Mouse (Mus musculus) MEL (cell line): ENCODE results near the gene Jmjd8. TPM values are rescaled to one million over a fixed set of nuclear protein-coding genes. Genes with fewer than 3 reads are reported as not detected.

ENCODE experiments used
- DNase-seq: peaks from one replicate; pipeline ENCODE4 v3.0.0; 2011; ENCODE audit warnings: low read depth, low spot score
- H3K27ac ChIP-seq: 2 replicates; pipeline ENCODE4 v1.5.1; 2012; ENCODE audit warnings: low read depth, mild to moderate bottlenecking, control low read depth, low read length, moderate library complexity; ENCODE audit not compliant: control insufficient read depth
- H3K27me3 ChIP-seq, 2 experiments: fragments of 150-350 bp in 1 of 2; sonication (generic) in 1 of 2; 2 replicates each; pipeline ENCODE4 v1.6.1; 2012; ENCODE audit warnings: low read length in 2 of 2, mild to moderate bottlenecking in 2 of 2, improper control_type of control experiment in 1 of 2, moderate library complexity in 1 of 2; ENCODE audit not compliant: insufficient read depth in 2 of 2, control insufficient read depth in 1 of 2
- H3K36me3 ChIP-seq, 2 experiments: 2 replicates each; pipeline ENCODE4 v1.6.1; 2012 to 2014; ENCODE audit warnings: low read length in 2 of 2, improper control_type of control experiment in 1 of 2, inconsistent platforms in 1 of 2, mild to moderate bottlenecking in 1 of 2; ENCODE audit not compliant: insufficient read depth in 2 of 2, control insufficient read depth in 1 of 2
- H3K4me1 ChIP-seq, 2 experiments: fragments of 150-350 bp in 1 of 2; sonication (generic) in 1 of 2; 2 replicates each; pipeline ENCODE4 v1.6.1; 2012; ENCODE audit warnings: low read length in 2 of 2, improper control_type of control experiment in 1 of 2, mild to moderate bottlenecking in 1 of 2; ENCODE audit not compliant: insufficient read depth in 2 of 2, control insufficient read depth in 1 of 2
- H3K4me3 ChIP-seq, 2 experiments: fragments of 150-350 bp in 1 of 2; sonication (generic) in 1 of 2; 2 replicates each; pipeline ENCODE4 v1.5.1; 2012; ENCODE audit warnings: low read depth in 2 of 2, low read length in 2 of 2, mild to moderate bottlenecking in 2 of 2, moderate library complexity in 2 of 2, control low read depth in 1 of 2, improper control_type of control experiment in 1 of 2; ENCODE audit not compliant: control insufficient read depth in 1 of 2, insufficient read depth in 1 of 2
- H3K79me2 ChIP-seq: 2 replicates; pipeline ENCODE4 v1.6.1; 2012; ENCODE audit warnings: mild to moderate bottlenecking, low read length, moderate library complexity; ENCODE audit not compliant: control insufficient read depth, poor library complexity, insufficient read depth
- H3K9ac ChIP-seq: 2 replicates; pipeline ENCODE4 v1.6.1; 2012; ENCODE audit warnings: low read depth, mild to moderate bottlenecking, control low read depth, low read length, moderate library complexity; ENCODE audit not compliant: control insufficient read depth, poor library complexity, severe bottlenecking
- H3K9me3 ChIP-seq: fragments of 150-350 bp; sonication (generic); replicated peaks from 2 replicates; pipeline ENCODE4 v1.6.1; 2012; ENCODE audit warnings: mild to moderate bottlenecking, low read length, improper control_type of control experiment, moderate library complexity; ENCODE audit not compliant: insufficient read depth
- BHLHE40 ChIP-seq: IDR thresholded peaks from 2 replicates; pipeline ENCODE4 v1.6.1; 2012; ENCODE audit warnings: low read depth, mild to moderate bottlenecking, inconsistent platforms, low read length, improper control_type of control experiment, borderline replicate concordance
- CHD1 ChIP-seq: IDR thresholded peaks from 2 replicates; pipeline ENCODE4 v1.6.1; 2012; ENCODE audit warnings: low read depth, mild to moderate bottlenecking, inconsistent platforms, low read length, improper control_type of control experiment
- E2F4 ChIP-seq: IDR thresholded peaks from 2 replicates; pipeline ENCODE4 v1.6.1; 2011; ENCODE audit warnings: low read depth, low read length, improper control_type of control experiment, borderline replicate concordance
- EP300 ChIP-seq, 2 experiments: IDR thresholded peaks; 2 replicates each; pipeline ENCODE4 v1.6.1; 2011; ENCODE audit warnings: improper control_type of control experiment in 2 of 2, low read length in 2 of 2, low read depth in 1 of 2, mild to moderate bottlenecking in 1 of 2
- GABPA ChIP-seq: IDR thresholded peaks from 2 replicates; pipeline ENCODE4 v1.6.1; 2012; ENCODE audit warnings: low read depth, mild to moderate bottlenecking, inconsistent platforms, low read length, improper control_type of control experiment, moderate library complexity
- GATA1 ChIP-seq: IDR thresholded peaks from 2 replicates; pipeline ENCODE4 v1.6.1; 2011; ENCODE audit warnings: low read depth, low read length, improper control_type of control experiment
- HCFC1 ChIP-seq: IDR thresholded peaks from 2 replicates; pipeline ENCODE4 v1.6.1; 2012; ENCODE audit warnings: low read depth, mild to moderate bottlenecking, inconsistent platforms, low read length, improper control_type of control experiment, moderate library complexity
- JUND ChIP-seq: IDR thresholded peaks from 2 replicates; pipeline ENCODE4 v1.6.1; 2011; ENCODE audit warnings: low read depth, mild to moderate bottlenecking, improper control_type of control experiment, low read length
- MAFK ChIP-seq: IDR thresholded peaks from 2 replicates; pipeline ENCODE4 v1.6.1; 2011; ENCODE audit warnings: low read depth, mild to moderate bottlenecking, low read length, improper control_type of control experiment, borderline replicate concordance
- MAX ChIP-seq: IDR thresholded peaks from 2 replicates; pipeline ENCODE4 v1.6.1; 2011; ENCODE audit warnings: low read length, improper control_type of control experiment
- MAZ ChIP-seq: IDR thresholded peaks from 2 replicates; pipeline ENCODE4 v1.6.1; 2012; ENCODE audit warnings: low read depth, mild to moderate bottlenecking, inconsistent platforms, low read length, improper control_type of control experiment
- MEF2A ChIP-seq: IDR thresholded peaks from 2 replicates; pipeline ENCODE4 v1.6.1; 2014; ENCODE audit warnings: low read depth, mild to moderate bottlenecking, inconsistent platforms, low read length, improper control_type of control experiment; ENCODE audit not compliant: poor library complexity, insufficient replicate concordance, severe bottlenecking; ENCODE audit errors: extremely low read depth
- MXI1 ChIP-seq: IDR thresholded peaks from 2 replicates; pipeline ENCODE4 v1.6.1; 2011; ENCODE audit warnings: mild to moderate bottlenecking, low read depth, low read length, improper control_type of control experiment
- MYB ChIP-seq: IDR thresholded peaks from 2 replicates; pipeline ENCODE4 v1.6.1; 2011; ENCODE audit warnings: mild to moderate bottlenecking, low read depth, low read length, improper control_type of control experiment
- MYC ChIP-seq: IDR thresholded peaks from 2 replicates; pipeline ENCODE4 v1.6.1; 2011; ENCODE audit warnings: low read depth, mild to moderate bottlenecking, low read length, improper control_type of control experiment, moderate library complexity
- POLR2A ChIP-seq, 2 experiments: IDR thresholded peaks; 2 replicates each; pipeline ENCODE4 v1.6.1; 2011 to 2012; ENCODE audit warnings: low read length in 2 of 2, mild to moderate bottlenecking in 2 of 2, control low read depth in 1 of 2, improper control_type of control experiment in 1 of 2, low read depth in 1 of 2, moderate library complexity in 1 of 2; ENCODE audit not compliant: control insufficient read depth in 1 of 2, insufficient read depth in 1 of 2, poor library complexity in 1 of 2
- POLR2AphosphoS2 ChIP-seq: IDR thresholded peaks from 2 replicates; pipeline ENCODE4 v1.6.1; 2011; ENCODE audit warnings: low read length, improper control_type of control experiment
- RAD21 ChIP-seq: IDR thresholded peaks from 2 replicates; pipeline ENCODE4 v1.6.1; 2011; ENCODE audit warnings: mild to moderate bottlenecking, low read depth, low read length, improper control_type of control experiment
- RCOR1 ChIP-seq: IDR thresholded peaks from 2 replicates; pipeline ENCODE4 v1.6.1; 2012; ENCODE audit warnings: low read depth, mild to moderate bottlenecking, inconsistent platforms, low read length, improper control_type of control experiment
- SIN3A ChIP-seq: IDR thresholded peaks from 2 replicates; pipeline ENCODE4 v1.6.1; 2012; ENCODE audit warnings: low read length, improper control_type of control experiment, inconsistent platforms
- TAL1 ChIP-seq: IDR thresholded peaks from 2 replicates; pipeline ENCODE4 v1.6.1; 2012; ENCODE audit warnings: mild to moderate bottlenecking, inconsistent platforms, low read length, moderate library complexity, mixed read lengths
- TBP ChIP-seq: IDR thresholded peaks from 2 replicates; pipeline ENCODE4 v1.8.0; 2011; ENCODE audit warnings: low read depth, low read length, improper control_type of control experiment
- TCF12 ChIP-seq: IDR thresholded peaks from 2 replicates; pipeline ENCODE4 v1.6.1; 2014; ENCODE audit warnings: low read depth, mild to moderate bottlenecking, inconsistent platforms, low read length, improper control_type of control experiment, moderate library complexity
- UBTF ChIP-seq: IDR thresholded peaks from 2 replicates; pipeline ENCODE4 v1.6.1; 2012; ENCODE audit warnings: low read depth, mild to moderate bottlenecking, inconsistent platforms, low read length, improper control_type of control experiment, moderate library complexity, borderline replicate concordance; ENCODE audit not compliant: insufficient read depth
- USF1 ChIP-seq: IDR thresholded peaks from 2 replicates; pipeline ENCODE4 v1.6.1; 2014; ENCODE audit warnings: low read depth, mild to moderate bottlenecking, inconsistent platforms, low read length, improper control_type of control experiment, moderate library complexity
- ZC3H11A ChIP-seq: IDR thresholded peaks from 2 replicates; pipeline ENCODE4 v1.6.1; 2012; ENCODE audit warnings: low read depth, mild to moderate bottlenecking, inconsistent platforms, low read length, improper control_type of control experiment
- ZMIZ1 ChIP-seq: IDR thresholded peaks from 2 replicates; pipeline ENCODE4 v1.6.1; 2012; ENCODE audit warnings: low read depth, mild to moderate bottlenecking, inconsistent platforms, low read length, improper control_type of control experiment, moderate library complexity
- ZNF384 ChIP-seq: IDR thresholded peaks from 2 replicates; pipeline ENCODE4 v1.6.1; 2012; ENCODE audit warnings: low read depth, mild to moderate bottlenecking, inconsistent platforms, low read length, improper control_type of control experiment
- polyA plus RNA-seq, 2 experiments: library from polyadenylated mRNA; stranded (reverse) in 1 of 2; unstranded in 1 of 2; fragments of >175 nt in 1 of 2; fragments of >200 nt in 1 of 2; gene quantifications; 2 replicates each; pipeline versions ENCODE4 v1.2.1 to v1.2.4; 2012; ENCODE audit warnings: low replicate concordance in 2 of 2, low read depth in 1 of 2; ENCODE audit not compliant: insufficient read length in 2 of 2, insufficient read depth in 1 of 2, missing spikeins in 1 of 2
- total RNA-seq: library from RNA; depleted of rRNA; stranded (reverse); fragments of 300-350 nt; gene quantifications from 2 replicates; pipeline ENCODE4 v1.2.3, GENCODE M21; 2012

Gene Jmjd8
- total and polyA plus RNA-seq, 3 experiments, result 12.9 to 23.9 TPM; not detected in 1

GRCm38 (mm10) chr17:25867836-25868600, 39.4 kb downstream of the Jmjd8 start:
- Histone ChIP-seq H3K36me3 (peaks cover 0 to 3% of the 10 kb centered on the region in 2 experiments; a peak in 1 of 4 replicates), H3K4me1 (0 out of 4 replicates have a peak, but pooled peaks cover 0 to 5% of the 10 kb centered on the region in 2 experiments), H3K27ac (peak overlapping the region; percentile 47), H3K9me3 (no peaks in the 10 kb centered on the region), H3K4me3 (peak overlapping the region; percentile 76 to 79), H3K9ac (peak overlapping the region; percentile 80), H3K79me2 (peaks cover 25% of the 10 kb centered on the region), H3K27me3 (no peaks in the 10 kb centered on the region)
- peak; percentile 75 for DNase-seq
- TF ChIP-seq MXI1, result peak; percentile 90
- peak; percentile 38; the same call in 1 of the 2 replicates for TF ChIP-seq USF1
- TF ChIP-seq SIN3A, result peak; percentile 77
- TF ChIP-seq TAL1, result no peak
- no peak for TF ChIP-seq ZNF384
- TF ChIP-seq POLR2A (IDR thresholded peaks at IDR 0.05; ENCODE audit: control insufficient read depth in 1 of 2, insufficient read depth in 1 of 2, low read depth in 1 of 2, low read length in 2 of 2, poor library complexity in 1 of 2), result no peak; a peak in 1 of 4 replicates
- peak; percentile 87 for TF ChIP-seq MAX
- TF ChIP-seq MYC, result peak; percentile 92
- peak; percentile 75 for TF ChIP-seq HCFC1
- peak; percentile 69 for TF ChIP-seq BHLHE40
- TF ChIP-seq TCF12, result 0 out of 2 replicates have a peak, but pooled peaks have one; percentile 11
- 0 out of 2 replicates have a peak, but pooled peaks have one; percentile 30 for TF ChIP-seq CHD1
- 0 out of 2 replicates have a peak, but pooled peaks have one; percentile 24 for TF ChIP-seq RCOR1

GRCm38 (mm10) chr17:25868601-25869191, 40.0 kb downstream of the Jmjd8 start, which contains the start of gene Mcrip2:
Gene Mcrip2 (minus strand): TSS chr17:25868764.
- H3K4me3 ChIP-seq, result peak within 1 kb of the TSS; percentile 76 to 79
- peaks cover 0 to 3% of the 10 kb centered on the region in 2 experiments; a peak in 1 of 4 replicates for H3K36me3 ChIP-seq
- H3K27ac ChIP-seq, result peak within 1 kb of the TSS; percentile 47
- no peaks in the 10 kb centered on the region for H3K27me3 ChIP-seq
- peaks cover 25% of the 10 kb centered on the region for H3K79me2 ChIP-seq
- 0 out of 4 replicates have a peak, but pooled peaks cover 0 to 5% of the 10 kb centered on the region in 2 experiments for H3K4me1 ChIP-seq
- peak within 1 kb of the TSS; percentile 80 for H3K9ac ChIP-seq
- peak; percentile 91 for DNase-seq
- H3K9me3 ChIP-seq, result no peaks in the 10 kb centered on the region
- TF ChIP-seq MAFK (no peak), TCF12 (peak; percentile 29; the same call in 1 of the 2 replicates), GABPA (no peak), POLR2AphosphoS2 (no peak), TBP (peak; percentile 78), BHLHE40 (no peak), ZNF384 (no peak), UBTF (no peak), MAZ (peak; percentile 83; the same call in 1 of the 2 replicates), RAD21 (no peak), MYB (no peak), SIN3A (peak; percentile 98), GATA1 (no peak), HCFC1 (peak; percentile 76), CHD1 (no peak), E2F4 (no peak), JUND (no peak), ZMIZ1 (no peak), EP300 (IDR thresholded peaks at IDR 0.05; ENCODE audit: low read depth in 1 of 2, low read length in 2 of 2) (no peak), ZC3H11A (no peak), MEF2A (no peak), TAL1 (no peak)
